Mouse (Mus musculus) T-helper 2 cell (primary cell): Measurements from ENCODE around the gene Gsg1l.

Source experiments
- in situ Hi-C: fragments of 300-600 bp; cut with MboI, MseI; formaldehyde crosslinking; loops from one replicate; pipeline ENCODE4 v1.15.1; 2025; ENCODE audit warnings: high pct_unique_total_duplicates

The Gsg1l gene

GRCm38 (mm10) chr7:125987117-125987516 is 95.1 kb downstream of the Gsg1l start:
- in situ Hi-C loops: loop anchor here (5.0 kb wide), 1 partner anchor 95 kb away; no protein-coding TSS in a partner anchor

- in situ Hi-C loops: loop anchor here (5.0 kb wide), 1 partner anchor 93 kb away; no protein-coding TSS in a partner anchor
Measured at GRCm38 (mm10) chr7:125985565-125985964, 96.6 kb downstream of the Gsg1l start.

GRCm38 (mm10) chr7:125983902-125984841 is 98.0 kb downstream of the Gsg1l start:
- in situ Hi-C loops: no loop called here

GRCm38 (mm10) chr7:125979591-125979990 is 102.6 kb downstream of the Gsg1l start:
- in situ Hi-C loops: no loop called here

- in situ Hi-C loops: no loop called here
Measured at GRCm38 (mm10) chr7:125976695-125977094, 105.5 kb downstream of the Gsg1l start.

GRCm38 (mm10) chr7:125975414-125975813 is 106.8 kb downstream of the Gsg1l start:
- in situ Hi-C loops: no loop called here

- in situ Hi-C loops: loop anchor here (25.0 kb wide), 1 partner anchor 1763 kb away; the partner anchor contains the start of genes Ctf2 and Fbxl19
Measured at GRCm38 (mm10) chr7:125973874-125974273, 108.3 kb downstream of the Gsg1l start.

- in situ Hi-C loops: loop anchor here (25.0 kb wide), 1 partner anchor 1765 kb away; the partner anchor contains the start of genes Ctf2 and Fbxl19
Measured at GRCm38 (mm10) chr7:125972776-125973175, 109.4 kb downstream of the Gsg1l start.

GRCm38 (mm10) chr7:125972174-125972672 is 110.0 kb downstream of the Gsg1l start:
- in situ Hi-C loops: loop anchor here (25.0 kb wide), 1 partner anchor 1765 kb away; the partner anchor contains the start of genes Ctf2 and Fbxl19

GRCm38 (mm10) chr7:125969076-125969475 is 113.1 kb downstream of the Gsg1l start:
- in situ Hi-C loops: loop anchor here (25.0 kb wide), 1 partner anchor 1768 kb away; the partner anchor contains the start of genes Ctf2 and Fbxl19

- in situ Hi-C loops: loop anchor here (25.0 kb wide), 1 partner anchor 1771 kb away; the partner anchor contains the start of genes Ctf2 and Fbxl19
Measured at GRCm38 (mm10) chr7:125966402-125967261, 115.6 kb downstream of the Gsg1l start.

- in situ Hi-C loops: loop anchor here (25.0 kb wide), 1 partner anchor 1773 kb away; the partner anchor contains the start of genes Ctf2 and Fbxl19
Measured at GRCm38 (mm10) chr7:125964087-125964607, 118.1 kb downstream of the Gsg1l start.

GRCm38 (mm10) chr7:125959294-125960048 is 122.7 kb downstream of the Gsg1l start:
- in situ Hi-C loops: loop anchor here (25.0 kb wide), 1 partner anchor 1778 kb away; the partner anchor contains the start of genes Ctf2 and Fbxl19

GRCm38 (mm10) chr7:125958856-125959255 is 123.4 kb downstream of the Gsg1l start:
- in situ Hi-C loops: loop anchor here (25.0 kb wide), 1 partner anchor 1778 kb away; the partner anchor contains the start of genes Ctf2 and Fbxl19

GRCm38 (mm10) chr7:125954994-125955393 is 127.2 kb downstream of the Gsg1l start:
- in situ Hi-C loops: loop anchor here (25.0 kb wide), 1 partner anchor 1782 kb away; the partner anchor contains the start of genes Ctf2 and Fbxl19

GRCm38 (mm10) chr7:125954356-125954878 is 127.8 kb downstream of the Gsg1l start:
- in situ Hi-C loops: loop anchor here (25.0 kb wide), 1 partner anchor 1783 kb away; the partner anchor contains the start of genes Ctf2 and Fbxl19

GRCm38 (mm10) chr7:125953844-125954243 is 128.4 kb downstream of the Gsg1l start:
- in situ Hi-C loops: loop anchor here (25.0 kb wide), 1 partner anchor 1783 kb away; the partner anchor contains the start of genes Ctf2 and Fbxl19

GRCm38 (mm10) chr7:125951911-125952310 is 130.3 kb downstream of the Gsg1l start:
- in situ Hi-C loops: loop anchor here (25.0 kb wide), 1 partner anchor 1785 kb away; the partner anchor contains the start of genes Ctf2 and Fbxl19

- in situ Hi-C loops: no loop called here
Measured at GRCm38 (mm10) chr7:125948973-125949372, 133.2 kb downstream of the Gsg1l start.
